Mouse (Mus musculus) kidney, embryonic 14.5 days (tissue): ENCODE measurements around the gene Espnl. TPM values are rescaled to one million over a fixed set of nuclear protein-coding genes. Genes with fewer than 3 reads are reported as not detected.

Source experiments
- ATAC-seq: fragments of 200-750 bp; cut with Nextera tagmentation; 2 replicates; pipeline ENCODE4 v1.8.0; 2017; ENCODE audit warnings: moderate number of reproducible peaks, mild to moderate bottlenecking, moderate TSS enrichment, moderate library complexity; ENCODE audit not compliant: low FRiP score, low TSS enrichment
- H3K27ac ChIP-seq: fragments of 300-500 bp; sonication (generic); 2 replicates; pipeline ENCODE4 v1.5.1; 2014; ENCODE audit warnings: low read depth, mild to moderate bottlenecking, low read length, moderate library complexity, mixed read lengths
- H3K27me3 ChIP-seq: fragments of 300-500 bp; sonication (generic); 2 replicates; pipeline ENCODE4 v1.6.1; 2014; ENCODE audit warnings: mild to moderate bottlenecking, low read length; ENCODE audit not compliant: control insufficient read depth, insufficient read depth
- H3K36me3 ChIP-seq: fragments of 300-500 bp; sonication (generic); 2 replicates; pipeline ENCODE4 v1.6.1; 2014; ENCODE audit warnings: low read length, mixed read lengths; ENCODE audit not compliant: control insufficient read depth, insufficient read depth
- H3K4me1 ChIP-seq: fragments of 300-500 bp; sonication (generic); 2 replicates; pipeline ENCODE4 v1.6.1; 2014; ENCODE audit warnings: low read length, mixed read lengths; ENCODE audit not compliant: control insufficient read depth, insufficient read depth
- H3K4me2 ChIP-seq: fragments of 300-500 bp; sonication (generic); replicated peaks from 2 replicates; pipeline ENCODE4 v1.6.1; 2014; ENCODE audit warnings: low read depth, mild to moderate bottlenecking, low read length
- H3K4me3 ChIP-seq: fragments of 300-500 bp; sonication (generic); 2 replicates; pipeline ENCODE4 v1.5.1; 2014; ENCODE audit warnings: mild to moderate bottlenecking, low read length
- H3K9ac ChIP-seq: fragments of 300-500 bp; sonication (generic); 2 replicates; pipeline ENCODE4 v1.6.1; 2014; ENCODE audit warnings: low read depth, mild to moderate bottlenecking, low read length, moderate library complexity
- H3K9me3 ChIP-seq: fragments of 300-500 bp; sonication (generic); 2 replicates; pipeline ENCODE4 v1.6.1; 2016; ENCODE audit warnings: low read length; ENCODE audit not compliant: control insufficient read depth
- WGBS: fragments of 180-500 bp; shearing (Covaris S2); extraction: QIAGEN DNeasy Blood & Tissue Kit; methylation state at CpG from one replicate; pipeline ENCODE4 v1.1.7; 2014; 5-methylcytosine and 5-hydroxymethylcytosine counted together
- polyA plus RNA-seq: library from polyadenylated mRNA; unstranded; fragments of >200 nt; fragmentation: Nextera tagmentation; extraction: Ambion mirVana; gene quantifications from 2 replicates; pipeline ENCODE4 v1.2.1, GENCODE M21; 2014

The Espnl gene
- 0.03 TPM in 1 of 2 replicates, not detected in the other for polyA plus RNA-seq

DNA sequence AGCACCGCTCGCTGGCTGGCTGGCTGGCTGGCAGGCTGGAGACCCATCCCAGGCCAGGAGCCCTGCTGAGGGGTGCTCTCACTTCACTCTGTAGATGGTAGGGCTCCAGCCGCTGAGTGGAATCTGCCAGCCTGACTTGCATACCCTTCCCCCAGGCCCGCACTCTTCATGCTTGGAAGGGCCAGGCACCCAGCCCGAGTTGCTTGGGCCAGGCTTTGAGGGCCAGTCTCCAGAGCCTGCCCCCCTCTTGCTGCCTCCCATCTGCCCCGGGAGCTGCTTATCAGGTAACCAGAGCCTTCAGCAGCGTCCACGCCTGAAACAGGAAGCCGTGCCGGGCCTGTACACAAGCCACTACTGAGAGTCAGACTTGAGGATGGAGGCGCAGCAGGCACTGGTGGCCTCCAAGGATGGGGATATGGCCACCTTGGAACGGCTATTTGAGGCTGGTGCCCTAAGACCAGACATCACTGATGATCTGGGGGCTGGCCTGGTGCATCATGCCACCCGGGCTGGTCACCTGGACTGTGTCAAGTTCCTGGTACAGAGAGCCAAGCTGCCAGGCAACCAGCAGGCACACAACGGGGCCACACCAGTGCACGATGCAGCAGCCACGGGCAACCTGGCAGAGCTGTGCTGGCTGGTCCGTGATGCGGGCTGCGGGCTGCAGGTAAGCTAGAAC, at the start of gene Espnl:
Espnl (plus strand) TSS at position 316 of the 679 bp plus-strand sequence.
- WGBS: 57% methylated on average over 19 of the region's 19 CpGs
- Histone ChIP-seq H3K4me1 (no peaks in the 10 kb centered on the region), H3K27me3 (no peaks in the 10 kb centered on the region), H3K36me3 (no peaks in the 10 kb centered on the region), H3K9me3 (no peaks in the 10 kb centered on the region), H3K4me2 (no peak within 1 kb of the TSS), H3K27ac (no peak within 1 kb of the TSS), H3K4me3 (no peak within 1 kb of the TSS), H3K9ac (no peak within 1 kb of the TSS)
- peak; percentile 63 for ATAC-seq

DNA sequence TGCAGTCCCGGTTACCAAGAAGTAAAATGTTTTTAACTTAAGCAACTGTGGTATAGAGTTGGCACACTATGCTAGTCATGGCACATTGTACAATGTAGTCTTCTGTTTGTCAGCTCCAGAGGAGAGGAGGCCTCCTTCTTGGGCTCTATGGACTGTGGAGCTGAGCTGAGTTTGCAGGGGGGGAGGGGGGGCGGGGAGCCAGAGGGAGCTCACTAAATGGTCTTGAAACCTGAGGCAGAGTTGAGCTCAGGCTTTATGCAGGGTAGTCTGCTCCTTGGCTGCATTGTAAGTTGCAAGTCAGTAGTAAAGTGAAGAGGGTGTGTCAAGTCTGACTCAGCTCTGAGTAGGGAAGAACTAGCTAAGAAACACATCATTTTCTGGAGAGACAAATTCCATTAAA, 49.6 kb upstream of the Espnl start:
- H3K4me2 ChIP-seq: no peak overlapping the region
- H3K27ac ChIP-seq: no peak overlapping the region
- H3K9ac ChIP-seq: no peak overlapping the region
- ATAC-seq: no peak
- no peaks in the 10 kb centered on the region for H3K4me1 ChIP-seq
- no peak overlapping the region for H3K4me3 ChIP-seq
- no peaks in the 10 kb centered on the region for H3K9me3 ChIP-seq
- H3K27me3 ChIP-seq: no peaks in the 10 kb centered on the region
- WGBS: 86% methylated on average over 2 of the region's 2 CpGs
- H3K36me3 ChIP-seq: peaks cover 21% of the 10 kb centered on the region

DNA sequence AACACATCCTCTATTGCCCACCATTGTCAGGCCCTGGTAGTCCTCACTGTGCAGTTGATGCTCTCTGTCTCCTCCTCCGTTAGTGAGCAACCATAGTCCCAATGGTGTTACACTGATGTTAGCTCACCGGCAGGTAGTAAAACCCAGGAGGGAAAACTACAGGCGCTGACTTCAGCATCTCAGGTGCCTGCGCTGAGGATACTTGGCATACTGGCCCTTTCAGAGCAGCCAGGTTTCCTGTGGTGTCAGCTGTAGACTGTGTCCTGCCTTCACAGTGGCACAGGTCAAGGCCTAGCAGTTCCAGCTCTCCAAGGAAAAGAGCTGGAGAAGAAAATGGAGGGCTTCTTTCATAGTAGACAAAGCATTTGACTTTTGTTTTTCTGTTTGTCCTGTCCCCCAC, 45.3 kb upstream of the Espnl start:
- WGBS: 89% methylated on average over 4 of the region's 4 CpGs
- no peaks in the 10 kb centered on the region for H3K4me1 ChIP-seq
- H3K27me3 ChIP-seq: no peaks in the 10 kb centered on the region
- H3K27ac ChIP-seq: no peak overlapping the region
- no peaks in the 10 kb centered on the region for H3K9me3 ChIP-seq
- H3K4me2 ChIP-seq: no peak overlapping the region
- H3K4me3 ChIP-seq: no peak overlapping the region
- peaks cover 44% of the 10 kb centered on the region for H3K36me3 ChIP-seq
- no peak for ATAC-seq
- no peak overlapping the region for H3K9ac ChIP-seq

DNA sequence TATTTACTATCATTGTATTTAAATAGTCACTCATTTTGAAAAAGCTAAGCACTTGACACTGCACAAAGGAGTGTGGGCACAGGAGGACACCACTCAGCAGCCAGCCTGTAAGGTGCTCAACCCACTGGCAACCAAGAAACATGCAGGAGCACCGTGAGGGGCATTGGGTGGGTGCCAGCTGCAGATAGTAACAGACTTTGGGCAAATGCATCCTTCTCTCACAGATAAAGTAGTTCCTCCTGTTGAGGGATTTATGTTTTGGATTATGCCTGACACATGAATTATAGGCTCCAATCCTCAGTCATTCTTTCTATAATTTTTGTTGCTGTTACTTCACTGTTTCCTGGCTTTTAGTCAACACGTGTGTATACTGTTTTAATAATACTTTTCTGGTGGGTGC, 44.4 kb upstream of the Espnl start:
- 92% methylated on average over 2 of the region's 2 CpGs for WGBS
- H3K4me3 ChIP-seq: no peak overlapping the region
- H3K9me3 ChIP-seq: no peaks in the 10 kb centered on the region
- H3K27ac ChIP-seq: no peak overlapping the region
- H3K27me3 ChIP-seq: no peaks in the 10 kb centered on the region
- no peak for ATAC-seq
- no peak overlapping the region for H3K9ac ChIP-seq
- no peak overlapping the region for H3K4me2 ChIP-seq
- H3K4me1 ChIP-seq: no peaks in the 10 kb centered on the region
- peaks cover 45% of the 10 kb centered on the region for H3K36me3 ChIP-seq

DNA sequence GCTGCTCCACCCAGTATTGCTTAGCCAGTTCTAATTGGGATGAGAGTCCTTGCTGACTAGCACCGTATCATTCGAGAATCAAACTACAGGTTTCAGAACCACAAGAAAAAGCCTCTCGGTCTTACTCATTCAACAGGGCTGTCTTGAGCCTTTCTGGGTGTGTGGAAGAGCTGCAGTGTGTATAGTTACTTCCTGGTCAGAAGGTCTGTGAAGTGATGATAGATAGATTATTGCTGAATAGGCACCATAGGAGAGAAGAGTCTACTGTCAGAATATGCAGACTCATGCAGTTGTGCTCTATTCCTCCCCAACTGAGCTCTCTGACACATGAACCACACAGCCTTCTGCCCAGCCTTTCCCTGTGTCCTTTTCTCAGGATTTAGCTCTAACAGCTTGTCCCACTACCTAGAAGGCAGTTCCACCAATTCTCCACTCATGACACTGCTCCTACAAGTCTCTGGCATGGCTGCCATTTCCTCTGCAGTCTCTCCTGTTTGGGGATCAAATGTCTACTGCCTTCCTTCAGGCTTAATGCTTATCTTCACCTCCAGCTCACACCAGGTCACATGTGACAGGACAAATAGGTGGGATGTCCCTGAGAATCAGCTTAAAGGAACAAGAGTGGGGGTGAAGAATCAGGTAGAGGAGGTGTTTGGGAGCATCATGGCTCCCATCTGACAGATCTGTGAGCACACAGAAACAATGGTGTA, 43.3 kb upstream of the Espnl start:
- no peak overlapping the region for H3K27ac ChIP-seq
- no peak overlapping the region for H3K4me2 ChIP-seq
- WGBS: 96% methylated on average over 3 of the region's 3 CpGs
- H3K4me1 ChIP-seq: no peaks in the 10 kb centered on the region
- no peaks in the 10 kb centered on the region for H3K9me3 ChIP-seq
- H3K36me3 ChIP-seq: peaks cover 49% of the 10 kb centered on the region
- H3K9ac ChIP-seq: no peak overlapping the region
- no peak for ATAC-seq
- H3K4me3 ChIP-seq: no peak overlapping the region
- no peaks in the 10 kb centered on the region for H3K27me3 ChIP-seq

DNA sequence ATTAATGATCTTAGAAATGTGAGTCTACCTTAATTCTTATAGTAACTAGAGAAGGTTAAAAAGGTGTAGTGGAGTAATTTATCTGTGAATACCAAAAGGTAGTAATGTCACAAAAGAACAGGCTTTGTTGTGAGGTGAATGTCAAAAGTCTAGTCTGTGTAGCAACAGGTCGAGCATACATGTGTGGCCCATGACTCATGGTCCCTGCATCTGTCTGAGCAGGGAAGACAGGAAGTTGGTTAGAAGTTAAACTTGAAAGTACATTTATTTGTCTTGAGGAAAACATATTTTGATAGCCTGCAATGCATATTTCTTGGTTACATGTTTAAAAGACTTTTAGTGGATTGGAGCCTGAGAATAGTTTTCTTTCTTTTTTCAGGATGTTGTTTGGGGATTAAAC, 42.7 kb upstream of the Espnl start:
- no peaks in the 10 kb centered on the region for H3K27me3 ChIP-seq
- no peak overlapping the region for H3K27ac ChIP-seq
- H3K36me3 ChIP-seq: peaks cover 52% of the 10 kb centered on the region
- no peak overlapping the region for H3K4me2 ChIP-seq
- WGBS: 90% methylated on average over 1 of the region's 1 CpGs
- H3K9me3 ChIP-seq: no peaks in the 10 kb centered on the region
- ATAC-seq: no peak
- H3K4me3 ChIP-seq: no peak overlapping the region
- no peaks in the 10 kb centered on the region for H3K4me1 ChIP-seq
- no peak overlapping the region for H3K9ac ChIP-seq

- no peak for ATAC-seq
- no peaks in the 10 kb centered on the region for H3K4me1 ChIP-seq
- no peaks in the 10 kb centered on the region for H3K9me3 ChIP-seq
- WGBS: 90% methylated on average over 1 of the region's 1 CpGs
- H3K9ac ChIP-seq: no peak overlapping the region
- H3K27ac ChIP-seq: no peak overlapping the region
- H3K4me2 ChIP-seq: no peak overlapping the region
- no peak overlapping the region for H3K4me3 ChIP-seq
- no peaks in the 10 kb centered on the region for H3K27me3 ChIP-seq
- peaks cover 50% of the 10 kb centered on the region for H3K36me3 ChIP-seq
Measured at GRCm38 (mm10) chr1:91282582-91282981, 39.3 kb upstream of the Espnl start.

DNA sequence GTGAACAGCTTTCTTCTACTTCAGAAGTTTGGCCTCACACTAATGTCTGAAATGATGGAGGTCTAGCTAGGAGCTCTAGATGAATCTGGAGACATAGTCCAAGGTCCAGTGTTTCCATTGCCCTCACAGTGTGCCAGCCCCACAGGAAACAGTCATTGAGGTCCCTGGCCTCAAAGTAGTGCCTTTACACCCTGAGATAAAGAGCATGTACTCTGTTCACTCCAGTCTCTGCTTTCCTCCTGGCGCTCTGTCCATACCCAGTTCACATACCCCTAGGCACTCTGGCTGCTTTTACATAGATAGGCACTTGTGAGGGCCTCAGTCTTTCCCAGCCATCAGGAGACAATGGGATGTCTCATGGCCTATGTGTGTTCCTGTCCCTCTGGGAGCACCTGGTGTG, 32.5 kb upstream of the Espnl start:
- Histone ChIP-seq H3K4me1 (no peaks in the 10 kb centered on the region), H3K4me3 (no peak overlapping the region), H3K9ac (no peak overlapping the region), H3K9me3 (no peaks in the 10 kb centered on the region), H3K36me3 (peaks cover 29% of the 10 kb centered on the region), H3K4me2 (no peak overlapping the region), H3K27me3 (no peaks in the 10 kb centered on the region), H3K27ac (no peak overlapping the region)
- ATAC-seq: no peak
- 100% methylated on average over 1 of the region's 1 CpGs for WGBS

DNA sequence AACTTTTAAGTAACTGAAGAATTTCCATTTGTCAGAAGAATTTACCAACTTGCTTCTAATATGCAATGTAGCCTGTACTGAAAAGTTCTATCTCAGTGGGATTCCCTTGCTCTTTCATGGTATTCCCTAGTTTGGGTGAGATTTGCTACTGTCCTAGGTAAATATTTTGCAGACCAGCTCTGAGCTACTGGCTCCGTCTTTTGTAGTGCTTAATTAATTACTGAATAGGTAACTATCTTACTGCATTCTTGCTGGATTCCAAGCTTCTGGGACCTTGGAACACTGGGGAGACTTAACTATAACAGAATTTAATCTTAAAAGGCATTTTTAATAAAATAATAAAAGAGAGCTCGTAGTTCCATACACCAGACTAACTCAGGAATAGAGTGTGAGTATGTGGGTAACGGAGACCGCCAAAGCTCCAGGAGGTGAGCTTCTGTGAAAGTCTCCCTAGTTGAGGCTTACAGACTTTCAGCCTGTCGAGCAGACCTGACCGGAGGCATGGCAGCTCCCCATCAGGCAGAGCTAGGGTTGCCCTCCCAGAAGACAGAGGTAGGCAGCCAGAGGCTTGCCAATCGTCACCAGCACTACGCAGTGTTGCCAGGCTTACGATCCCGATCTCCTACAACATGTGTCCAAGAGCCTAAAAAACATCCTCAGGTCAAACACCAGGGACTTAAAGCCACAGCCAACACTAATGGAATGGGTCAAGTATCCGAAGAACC, 29.6 kb upstream of the Espnl start:
- 92% methylated on average over 11 of the region's 11 CpGs for WGBS
- H3K9me3 ChIP-seq: no peaks in the 10 kb centered on the region
- H3K4me3 ChIP-seq: no peak overlapping the region
- no peak for ATAC-seq
- no peak overlapping the region for H3K27ac ChIP-seq
- H3K36me3 ChIP-seq: peaks cover 15% of the 10 kb centered on the region
- H3K4me1 ChIP-seq: no peaks in the 10 kb centered on the region
- no peak overlapping the region for H3K4me2 ChIP-seq
- no peak overlapping the region for H3K9ac ChIP-seq
- no peaks in the 10 kb centered on the region for H3K27me3 ChIP-seq
